Mouse (Mus musculus) brain, embryonic 14.5 days (tissue): ENCODE measurements at regions not wholly inside any gene's neighbourhood (a gene's known extent, or its start where the extent isn't known, plus 50 kb on each side); places are given as distances from the start of the nearest gene placed in this dataset.

Experiments
- CTCF ChIP-seq: fragments of 200-500 bp; IDR thresholded peaks from 2 replicates; pipeline ENCODE4 v1.5.1; 2012; ENCODE audit warnings: inconsistent platforms, mild to moderate bottlenecking, moderate library complexity, borderline replicate concordance; ENCODE audit not compliant: insufficient read depth, insufficient read length; ENCODE audit errors: extremely low read depth
- POLR2A ChIP-seq: fragments of 200-500 bp; IDR thresholded peaks from 2 replicates; pipeline ENCODE4 v1.6.1; 2012; ENCODE audit warnings: mild to moderate bottlenecking, inconsistent platforms, borderline replicate concordance; ENCODE audit not compliant: poor library complexity, insufficient read depth, insufficient read length, severe bottlenecking; ENCODE audit errors: extremely low read depth

GRCm38 (mm10) chr3:39612408-39612807 lies 725.7 kb downstream of the Fat4 start:
- no peak for TF ChIP-seq POLR2A
- no peak for TF ChIP-seq CTCF
